Mouse (Mus musculus) liver, embryonic 16.5 days (tissue): ENCODE measurements around the gene Fam189a1. TPM values are rescaled to one million over a fixed set of nuclear protein-coding genes. Genes with fewer than 3 reads are reported as not detected.

Source experiments
- ATAC-seq: fragments of 200-750 bp; cut with Nextera tagmentation; 2 replicates; pipeline ENCODE4 v1.8.0; 2017; ENCODE audit warnings: low read depth, mild to moderate bottlenecking, moderate number of reproducible peaks, moderate library complexity
- H3K27ac ChIP-seq: fragments of 300-500 bp; sonication (generic); 2 replicates; pipeline ENCODE4 v1.5.1; 2014; ENCODE audit warnings: mild to moderate bottlenecking, low read length
- H3K27me3 ChIP-seq: fragments of 300-500 bp; sonication (generic); 2 replicates; pipeline ENCODE4 v1.6.1; 2014; ENCODE audit warnings: low read depth, low read length, mixed read lengths; ENCODE audit not compliant: control insufficient read depth, insufficient read depth
- H3K36me3 ChIP-seq: fragments of 300-500 bp; sonication (generic); 2 replicates; pipeline ENCODE4 v1.6.1; 2014; ENCODE audit warnings: mild to moderate bottlenecking; ENCODE audit not compliant: control insufficient read depth, insufficient read depth
- H3K4me1 ChIP-seq: fragments of 300-500 bp; sonication (generic); 2 replicates; pipeline ENCODE4 v1.6.1; 2014; ENCODE audit warnings: low read depth, low read length, mixed read lengths; ENCODE audit not compliant: control insufficient read depth
- H3K4me2 ChIP-seq: fragments of 300-500 bp; sonication (generic); 2 replicates; pipeline ENCODE4 v1.6.1; 2014; ENCODE audit warnings: low read depth, low read length, mixed read lengths
- H3K4me3 ChIP-seq: fragments of 300-500 bp; sonication (generic); 2 replicates; pipeline ENCODE4 v1.5.1; 2014; ENCODE audit warnings: low read depth, mild to moderate bottlenecking, low read length
- H3K9ac ChIP-seq: fragments of 300-500 bp; sonication (generic); 2 replicates; pipeline ENCODE4 v1.6.1; 2014; ENCODE audit warnings: low read depth, low read length
- H3K9me3 ChIP-seq: fragments of 300-500 bp; sonication (generic); replicated peaks from 2 replicates; pipeline ENCODE4 v1.6.1; 2016; ENCODE audit warnings: low read length; ENCODE audit not compliant: control insufficient read depth
- WGBS: fragments of 180-500 bp; shearing (Covaris S2); extraction: QIAGEN DNeasy Blood & Tissue Kit; methylation state at CpG from one replicate; pipeline ENCODE4 v1.1.7; 2014; ENCODE audit not compliant: insufficient replicate concordance; 5-methylcytosine and 5-hydroxymethylcytosine counted together
- polyA plus RNA-seq: library from polyadenylated mRNA; unstranded; fragments of >200 nt; fragmentation: Nextera tagmentation; extraction: Ambion mirVana; gene quantifications from 2 replicates; pipeline ENCODE4 v1.2.1, GENCODE M21; 2015

Fam189a1 gene
- polyA plus RNA-seq, 1 experiment from 2014 or later, result not detected

DNA sequence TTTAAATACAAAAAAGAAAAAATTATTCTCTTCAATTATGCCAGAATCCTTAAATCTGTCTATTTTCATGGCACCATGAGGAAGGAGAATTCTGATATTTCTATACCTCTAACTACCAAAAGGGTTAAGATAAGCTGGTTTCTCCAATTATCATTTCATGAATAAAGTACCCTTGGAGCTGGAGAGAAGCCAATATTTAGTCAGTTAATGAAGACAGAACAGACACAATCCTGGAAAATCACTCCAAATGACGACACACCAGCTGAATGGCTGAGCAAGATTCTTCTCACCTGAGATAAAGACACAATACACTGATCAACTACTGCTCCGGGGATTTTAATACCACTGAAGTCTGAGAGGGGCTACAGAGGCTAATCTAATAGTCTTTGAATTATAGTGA is 150.6 kb downstream of the Fam189a1 start:
- Histone ChIP-seq H3K36me3 (no peaks in the 10 kb centered on the region), H3K4me2 (no peak overlapping the region), H3K27me3 (no peaks in the 10 kb centered on the region), H3K9me3 (no peaks in the 10 kb centered on the region), H3K27ac (no peak overlapping the region), H3K9ac (no peak overlapping the region), H3K4me3 (no peak overlapping the region), H3K4me1 (no peaks in the 10 kb centered on the region)
- ATAC-seq, result no peak
- 51% methylated on average over 2 of the region's 2 CpGs for WGBS

DNA sequence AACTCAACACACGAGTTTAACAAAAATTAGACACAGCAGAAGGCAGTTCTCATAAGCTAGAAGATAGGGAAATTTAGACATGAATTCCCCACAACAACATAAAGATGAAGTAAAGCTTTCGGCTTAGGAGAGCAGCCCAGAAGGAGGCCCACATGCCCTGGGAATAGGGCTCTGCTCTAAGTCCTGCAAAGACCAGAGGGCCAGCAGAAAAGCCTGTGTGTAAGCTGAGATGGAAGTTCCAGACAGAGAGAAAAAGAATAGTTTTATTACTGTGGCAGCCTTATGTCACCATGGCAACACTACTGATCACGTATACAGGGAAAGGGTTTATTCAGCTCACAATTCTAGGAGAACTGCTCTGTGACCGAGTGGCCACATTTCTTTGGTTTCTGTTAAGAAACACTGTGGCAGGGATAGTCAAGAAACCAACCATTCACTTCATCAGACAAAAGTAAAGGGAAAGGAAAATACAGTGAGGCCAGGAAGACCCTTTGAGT is 156.6 kb downstream of the Fam189a1 start:
- H3K36me3 ChIP-seq, result no peaks in the 10 kb centered on the region
- no peaks in the 10 kb centered on the region for H3K27me3 ChIP-seq
- no peak for ATAC-seq
- no peaks in the 10 kb centered on the region for H3K9me3 ChIP-seq
- 51% methylated on average over 4 of the region's 4 CpGs for WGBS
- H3K4me3 ChIP-seq, result no peak overlapping the region
- H3K27ac ChIP-seq, result no peak overlapping the region
- H3K4me1 ChIP-seq, result no peaks in the 10 kb centered on the region
- H3K9ac ChIP-seq, result no peak overlapping the region
- no peak overlapping the region for H3K4me2 ChIP-seq

DNA sequence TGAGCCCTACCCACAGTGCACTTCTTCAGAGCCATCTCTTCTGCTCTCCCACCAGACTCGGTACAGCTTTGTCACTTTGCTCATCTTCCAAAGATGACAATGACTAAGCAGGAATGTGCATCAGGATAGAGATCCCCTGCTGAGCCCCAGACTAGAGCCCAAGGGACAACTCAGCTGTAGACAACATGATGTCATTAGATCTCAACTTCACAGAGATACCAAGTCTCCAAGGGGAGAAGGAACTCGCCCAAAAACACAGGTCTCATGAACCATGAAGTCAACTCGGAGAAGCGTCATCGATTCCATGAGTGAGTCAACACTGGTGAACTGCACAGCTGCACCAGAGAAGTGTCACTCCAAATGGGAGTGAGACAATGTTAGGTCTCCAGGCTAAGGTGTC is 158.6 kb downstream of the Fam189a1 start:
- no peak overlapping the region for H3K4me3 ChIP-seq
- no peak for ATAC-seq
- 68% methylated on average over 5 of the region's 5 CpGs for WGBS

DNA sequence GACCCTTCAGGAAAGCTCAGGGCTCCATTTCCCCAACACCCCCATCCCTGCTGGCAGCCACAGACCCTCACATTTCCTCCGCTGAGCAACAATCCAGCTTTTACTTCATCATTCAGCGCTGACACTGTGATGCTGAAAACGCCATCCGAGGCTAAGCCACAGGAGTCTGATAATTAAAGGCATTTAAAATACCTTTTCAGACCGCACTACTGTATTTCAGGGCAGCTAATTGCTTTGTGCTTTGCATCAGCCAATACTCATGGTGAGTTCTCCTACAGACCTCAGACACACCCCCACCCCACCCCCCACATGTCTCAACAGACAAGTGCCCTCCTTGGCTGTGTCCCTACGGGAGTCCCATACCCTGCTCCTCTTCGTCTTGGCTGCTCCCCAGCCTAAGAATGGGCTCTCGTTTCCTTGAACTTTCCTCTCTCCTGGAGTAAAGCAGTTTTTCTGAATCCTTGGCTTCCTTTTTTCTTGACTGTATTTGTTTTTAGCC is 160.4 kb downstream of the Fam189a1 start:
- Histone ChIP-seq H3K4me1 (no peaks in the 10 kb centered on the region), H3K36me3 (no peaks in the 10 kb centered on the region), H3K4me3 (no peak overlapping the region), H3K27ac (no peak overlapping the region), H3K4me2 (no peak overlapping the region), H3K27me3 (no peaks in the 10 kb centered on the region), H3K9me3 (no peaks in the 10 kb centered on the region), H3K9ac (no peak overlapping the region)
- 58% methylated on average over 8 of the region's 8 CpGs for WGBS
- ATAC-seq, result no peak

More for the DNA sequence above, 158.6 kb downstream of the Fam189a1 start:
- no peaks in the 10 kb centered on the region for H3K27me3 ChIP-seq
- no peak overlapping the region for H3K9ac ChIP-seq
- H3K36me3 ChIP-seq, result no peaks in the 10 kb centered on the region
- no peaks in the 10 kb centered on the region for H3K9me3 ChIP-seq
- H3K4me2 ChIP-seq, result no peak overlapping the region
- H3K27ac ChIP-seq, result no peak overlapping the region
- H3K4me1 ChIP-seq, result no peaks in the 10 kb centered on the region

DNA sequence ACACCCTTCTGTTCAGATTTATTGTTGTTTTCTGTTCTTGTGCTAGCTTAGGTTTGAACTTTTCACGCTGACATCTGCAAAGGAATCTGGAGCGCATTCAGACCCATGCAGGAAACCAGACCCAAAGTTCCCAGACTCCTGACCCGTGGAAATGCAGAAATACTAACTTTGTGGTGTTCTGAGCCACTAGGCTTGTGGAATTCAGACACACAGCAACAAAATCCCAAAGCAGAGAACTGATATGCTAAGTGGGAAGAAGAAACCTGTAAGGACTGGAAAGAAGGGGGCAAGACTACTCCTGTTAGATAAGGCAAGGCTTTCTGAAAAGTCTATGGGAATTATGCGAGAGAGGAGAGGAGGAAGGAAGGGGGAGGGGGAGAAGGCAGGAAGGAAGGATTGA is 167.0 kb downstream of the Fam189a1 start:
- no peaks in the 10 kb centered on the region for H3K9me3 ChIP-seq
- H3K9ac ChIP-seq, result no peak overlapping the region
- H3K4me1 ChIP-seq, result no peaks in the 10 kb centered on the region
- H3K27ac ChIP-seq, result no peak overlapping the region
- no peaks in the 10 kb centered on the region for H3K27me3 ChIP-seq
- H3K4me2 ChIP-seq, result no peak overlapping the region
- H3K36me3 ChIP-seq, result no peaks in the 10 kb centered on the region
- no peak for ATAC-seq
- 44% methylated on average over 4 of the region's 4 CpGs for WGBS
- no peak overlapping the region for H3K4me3 ChIP-seq

DNA sequence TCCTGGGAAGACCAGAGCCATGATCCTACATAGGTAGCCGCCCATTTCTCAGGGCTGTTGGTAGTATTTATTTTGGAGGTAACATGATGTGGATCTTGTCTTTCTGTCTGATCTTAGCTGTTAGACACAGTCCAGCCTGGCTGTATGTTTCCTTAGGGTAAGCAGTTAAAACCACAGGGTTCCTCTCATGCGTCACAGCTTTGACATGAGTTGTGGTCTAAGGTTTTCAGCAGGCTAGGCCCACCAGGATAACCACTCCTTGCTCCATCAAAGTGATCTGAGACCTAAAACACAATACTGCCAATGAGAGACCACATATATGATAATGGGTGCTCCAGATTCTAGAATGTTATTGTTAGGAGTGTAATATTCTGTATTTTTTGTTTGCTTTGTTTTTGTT is 168.4 kb downstream of the Fam189a1 start:
- H3K4me2 ChIP-seq, result no peak overlapping the region
- H3K9me3 ChIP-seq, result no peaks in the 10 kb centered on the region
- WGBS, result 40% methylated on average over 2 of the region's 2 CpGs
- H3K4me1 ChIP-seq, result no peaks in the 10 kb centered on the region
- ATAC-seq, result no peak
- H3K9ac ChIP-seq, result no peak overlapping the region
- no peak overlapping the region for H3K4me3 ChIP-seq
- H3K27me3 ChIP-seq, result no peaks in the 10 kb centered on the region
- H3K27ac ChIP-seq, result no peak overlapping the region
- H3K36me3 ChIP-seq, result no peaks in the 10 kb centered on the region

DNA sequence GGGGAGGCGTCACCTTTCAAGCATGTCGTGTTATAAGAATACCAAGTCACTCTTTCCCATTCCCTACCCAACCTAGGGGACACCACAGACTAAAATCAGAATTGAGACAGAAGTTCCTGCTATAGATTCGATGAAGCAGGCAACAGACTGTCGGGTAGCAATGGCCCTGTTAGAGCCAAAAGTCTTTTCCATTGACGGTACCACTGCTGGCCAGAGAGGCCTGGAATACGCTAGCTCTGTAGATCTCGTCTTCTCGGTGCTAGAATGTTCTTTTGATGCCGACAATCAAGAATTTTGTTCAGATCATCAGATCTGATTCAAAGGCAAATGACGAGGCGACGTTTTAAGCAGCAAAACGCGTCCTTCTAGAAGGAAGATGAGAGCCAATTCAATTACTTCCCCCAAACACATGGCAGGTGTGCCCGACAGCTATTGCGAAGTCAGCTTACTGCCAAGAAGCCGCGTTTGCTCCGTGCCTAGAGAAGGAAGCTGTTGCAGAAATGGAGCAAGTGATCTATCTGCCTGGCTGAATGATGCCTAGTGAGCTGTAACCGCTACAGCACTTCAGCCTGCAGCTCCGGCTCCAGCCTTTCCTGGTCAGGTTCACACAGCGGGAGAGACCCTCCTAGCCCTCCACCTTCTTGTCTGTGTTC is 171.8 kb downstream of the Fam189a1 start:
- Histone ChIP-seq H3K4me1 (no peaks in the 10 kb centered on the region), H3K4me3 (no peak overlapping the region), H3K36me3 (no peaks in the 10 kb centered on the region), H3K4me2 (no peak overlapping the region), H3K27me3 (no peaks in the 10 kb centered on the region), H3K9me3 (no peaks in the 10 kb centered on the region), H3K9ac (no peak overlapping the region), H3K27ac (no peak overlapping the region)
- ATAC-seq, result no peak
- 69% methylated on average over 22 of the region's 22 CpGs for WGBS

DNA sequence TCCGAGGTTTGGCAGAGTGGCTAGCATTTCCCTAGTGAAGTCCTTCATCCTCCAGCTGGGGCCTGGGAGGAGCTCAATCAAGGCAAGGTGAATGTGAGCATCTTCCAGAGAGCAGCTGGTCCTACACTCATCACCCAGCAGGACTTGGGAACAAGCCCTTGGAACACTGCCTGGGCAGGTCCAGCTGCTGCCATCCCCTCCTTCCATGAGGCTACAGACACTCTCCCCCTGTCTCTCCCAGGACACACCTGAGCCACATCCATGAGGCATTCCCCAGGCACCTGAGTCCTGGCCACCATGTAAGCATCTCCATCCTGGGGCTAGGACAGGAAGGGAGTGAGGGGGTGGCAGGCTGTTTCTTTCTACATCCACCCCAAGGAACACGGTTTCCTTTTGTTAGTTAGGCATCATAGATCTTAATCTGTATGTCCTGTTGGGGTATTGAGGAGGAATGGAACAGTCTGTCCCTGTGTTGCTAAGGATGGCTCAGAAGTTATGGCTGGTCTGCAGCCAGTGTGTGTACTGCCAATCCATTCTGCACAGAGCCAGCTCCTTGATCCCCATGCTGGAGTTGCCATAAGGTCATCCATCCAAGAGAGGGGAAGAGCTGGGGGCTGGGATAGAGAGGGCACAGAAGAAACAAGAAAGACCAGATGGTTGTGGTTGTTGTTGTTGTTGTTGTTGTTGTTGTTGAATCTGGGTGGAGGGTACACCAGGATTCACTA is 174.7 kb downstream of the Fam189a1 start:
- Histone ChIP-seq H3K4me1 (no peaks in the 10 kb centered on the region), H3K4me2 (no peak overlapping the region), H3K4me3 (no peak overlapping the region), H3K36me3 (no peaks in the 10 kb centered on the region), H3K27me3 (no peaks in the 10 kb centered on the region), H3K9ac (no peak overlapping the region), H3K27ac (no peak overlapping the region), H3K9me3 (no peaks in the 10 kb centered on the region)
- WGBS, result 37% methylated on average over 2 of the region's 2 CpGs
- ATAC-seq, result no peak

DNA sequence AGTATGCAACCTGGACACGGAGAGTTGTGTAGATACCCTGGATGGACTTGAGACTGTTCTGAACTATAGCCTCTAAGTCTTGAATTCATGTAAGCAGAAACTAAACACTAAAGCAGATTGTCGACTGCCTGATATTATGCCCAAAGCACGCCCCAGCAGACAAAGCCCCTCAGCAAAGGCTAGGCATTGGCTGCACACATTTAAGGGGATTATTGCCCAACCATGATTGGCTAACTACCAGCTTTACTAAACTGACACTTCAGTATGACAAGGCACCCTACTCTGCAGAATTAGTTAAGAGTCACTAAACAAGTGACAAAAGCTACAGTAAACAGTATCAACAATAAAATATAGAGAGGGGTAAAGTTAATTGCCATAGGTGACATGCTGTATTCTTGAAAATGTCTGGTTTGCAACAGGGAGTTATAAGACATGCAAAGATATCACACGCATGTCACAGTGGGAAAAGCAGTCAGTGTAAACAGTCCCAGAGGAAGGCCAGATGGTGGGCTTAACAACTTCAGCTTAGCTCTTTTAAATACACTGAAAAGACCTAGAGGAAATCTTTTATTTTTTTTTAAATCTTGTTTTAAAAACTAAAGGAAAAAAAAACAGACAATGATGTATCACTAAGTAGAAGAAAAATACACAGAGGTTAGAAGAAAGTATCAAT is 182.6 kb downstream of the Fam189a1 start:
- Histone ChIP-seq H3K4me2 (no peak overlapping the region), H3K27me3 (no peaks in the 10 kb centered on the region), H3K27ac (no peak overlapping the region), H3K4me1 (no peaks in the 10 kb centered on the region), H3K36me3 (no peaks in the 10 kb centered on the region), H3K9me3 (no peaks in the 10 kb centered on the region), H3K4me3 (no peak overlapping the region), H3K9ac (no peak overlapping the region)
- ATAC-seq, result no peak
- WGBS, result 56% methylated on average over 4 of the region's 4 CpGs
